Mouse (Mus musculus) MEL (cell line): ENCODE measurements around the gene Washc2.

Source experiments
- CTCF ChIP-seq, 3 experiments: IDR thresholded peaks in 2 of 3; conservative IDR thresholded peaks in 1 of 3; 2 replicates each; pipeline ENCODE4 v1.5.1; 2011 to 2012; ENCODE audit warnings: low read length in 3 of 3, low read depth in 2 of 3, mild to moderate bottlenecking in 2 of 3, improper control_type of control experiment in 1 of 3, inconsistent platforms in 1 of 3, mixed read lengths in 1 of 3, moderate library complexity in 1 of 3; ENCODE audit not compliant: control insufficient read depth in 1 of 3, insufficient read depth in 1 of 3, poor library complexity in 1 of 3, severe bottlenecking in 1 of 3
- ETS1 ChIP-seq: IDR thresholded peaks from 2 replicates; pipeline ENCODE4 v1.6.1; 2012; ENCODE audit warnings: low read depth, mild to moderate bottlenecking, inconsistent platforms, low read length, improper control_type of control experiment, moderate library complexity
- GATA1 ChIP-seq: IDR thresholded peaks from 2 replicates; pipeline ENCODE4 v1.6.1; 2011; ENCODE audit warnings: low read depth, low read length, improper control_type of control experiment
- MYB ChIP-seq: IDR thresholded peaks from 2 replicates; pipeline ENCODE4 v1.6.1; 2011; ENCODE audit warnings: mild to moderate bottlenecking, low read depth, low read length, improper control_type of control experiment
- POLR2A ChIP-seq, 2 experiments: IDR thresholded peaks; 2 replicates each; pipeline ENCODE4 v1.6.1; 2011 to 2012; ENCODE audit warnings: low read length in 2 of 2, mild to moderate bottlenecking in 2 of 2, control low read depth in 1 of 2, improper control_type of control experiment in 1 of 2, low read depth in 1 of 2, moderate library complexity in 1 of 2; ENCODE audit not compliant: control insufficient read depth in 1 of 2, insufficient read depth in 1 of 2, poor library complexity in 1 of 2
- TAL1 ChIP-seq: IDR thresholded peaks from 2 replicates; pipeline ENCODE4 v1.6.1; 2012; ENCODE audit warnings: mild to moderate bottlenecking, inconsistent platforms, low read length, moderate library complexity, mixed read lengths
- TCF12 ChIP-seq: IDR thresholded peaks from 2 replicates; pipeline ENCODE4 v1.6.1; 2014; ENCODE audit warnings: low read depth, mild to moderate bottlenecking, inconsistent platforms, low read length, improper control_type of control experiment, moderate library complexity

DNA sequence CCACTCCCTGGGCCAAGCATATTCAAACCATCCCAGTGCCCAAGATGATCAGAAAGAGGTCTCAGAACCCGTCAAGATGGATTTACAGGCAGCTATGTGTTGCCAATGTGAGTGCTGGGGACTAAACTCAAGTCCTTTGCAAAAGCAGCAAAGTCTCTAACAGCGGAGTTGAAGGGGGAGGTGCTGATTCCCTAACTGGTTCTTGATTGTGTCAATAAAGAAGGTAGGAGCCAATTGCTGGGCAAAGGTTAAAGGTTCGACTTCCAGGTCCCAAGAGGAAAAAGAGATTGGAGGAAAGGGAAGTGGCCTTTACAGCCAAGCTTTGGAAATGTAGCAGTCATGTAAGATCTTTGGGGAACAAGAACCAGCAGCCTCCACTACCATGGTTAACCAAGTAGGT is 27.1 kb upstream of the Washc2 start:
- TF ChIP-seq POLR2A (IDR thresholded peaks at IDR 0.05; ENCODE audit: control insufficient read depth in 1 of 2, insufficient read depth in 1 of 2, low read depth in 1 of 2, low read length in 2 of 2, poor library complexity in 1 of 2) (no peak), ETS1 (no peak), TAL1 (no peak), CTCF (IDR thresholded peaks at IDR 0.05 in 2 of 3, conservative IDR thresholded peaks at IDR 0.05 in 1 of 3; ENCODE audit: control insufficient read depth in 1 of 3, insufficient read depth in 1 of 3, low read depth in 2 of 3, low read length in 3 of 3, poor library complexity in 1 of 3, severe bottlenecking in 1 of 3) (no peak), TCF12 (no peak), GATA1 (no peak), MYB (no peak)
